Mouse (Mus musculus) frontal cortex, adult 2 months (tissue): ENCODE data around the gene Irx1. TPM values are rescaled to one million over a fixed set of nuclear protein-coding genes. Genes with fewer than 3 reads are reported as not detected.

Source experiments
- DNase-seq, 2 experiments: peaks; one replicate each; pipeline ENCODE4 v3.0.0; 2022; ENCODE audit warnings: low spot score in 1 of 2; ENCODE audit errors: extremely low spot score in 1 of 2
- polyA plus RNA-seq: library from polyadenylated mRNA; depleted of rRNA; stranded (reverse); fragments of >200 nt; gene quantifications from 2 replicates; pipeline ENCODE4 v1.2.3, GENCODE M21; 2012

Gene Irx1
- polyA plus RNA-seq, 1 experiment, result 0.96 TPM

DNA sequence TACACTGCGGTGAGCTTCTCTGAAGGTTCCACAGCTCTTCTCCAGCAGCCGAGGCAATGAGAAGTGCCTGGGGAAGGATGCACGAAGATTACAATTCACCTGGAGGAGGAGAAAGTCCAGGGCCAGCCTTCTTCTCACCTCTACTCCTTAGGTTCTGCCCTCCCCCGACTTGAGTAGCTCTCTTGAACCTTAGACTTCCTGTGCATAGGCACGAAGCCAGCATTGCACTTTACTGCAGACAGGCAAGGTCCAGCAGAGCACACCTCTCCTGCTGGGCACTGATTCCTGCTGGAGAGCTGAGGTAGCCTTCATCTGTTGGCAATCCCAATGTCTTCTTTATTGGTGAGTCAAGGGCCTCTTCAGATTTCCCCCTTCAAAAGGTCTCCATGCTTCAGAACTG, 13.7 kb downstream of the Irx1 start:
- DNase-seq, result no peak

DNA sequence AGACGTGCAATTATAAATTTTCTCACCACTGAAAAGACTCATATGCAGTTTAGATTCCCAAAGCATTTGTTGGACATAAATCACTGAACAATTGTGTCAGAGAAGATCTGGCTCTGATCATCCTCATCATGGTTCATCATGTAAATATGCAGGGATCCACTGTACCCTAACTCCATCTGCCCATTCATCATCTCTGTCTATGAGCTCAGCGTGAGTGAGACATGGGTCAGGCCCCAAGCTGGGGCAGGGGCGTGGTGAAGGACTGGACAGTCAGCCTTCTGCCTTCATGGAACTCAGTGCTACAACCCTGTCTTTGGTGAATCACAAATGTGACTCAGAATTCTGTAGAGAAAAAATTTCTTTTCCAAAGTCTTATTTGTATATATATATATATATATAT, 53.2 kb downstream of the Irx1 start:
- DNase-seq, result no peak
